Mouse (Mus musculus): ENCODE results near the gene Zfp974. TPM values are rescaled to one million over a fixed set of nuclear protein-coding genes. Genes with fewer than 3 reads are reported as not detected.
"Not testable (repeated sequence)": the region's sequence is repeated elsewhere in the genome, so short reads cannot be mapped to it uniquely, and the experiment has no call there.

Gene Zfp974
- polyA plus RNA-seq, 1 experiment from 2014 or later, result 11.4 TPM

- WGBS, result 90% methylated on average over 4 of the region's 4 CpGs
- H3K27me3 ChIP-seq (ENCODE audit: control insufficient read depth, insufficient read depth, low read length), result no peaks in the 10 kb centered on the region
- H3K4me1 ChIP-seq (ENCODE audit: control insufficient read depth, insufficient read depth, low read length), result no peaks in the 10 kb centered on the region
- H3K9ac ChIP-seq (ENCODE audit: low read depth, low read length), result no peak overlapping the region
- no peak for ATAC-seq (ENCODE audit: low FRiP score, low TSS enrichment)
- H3K9me3 ChIP-seq (ENCODE audit: control insufficient read depth, low read length), result peaks cover 3% of the 10 kb centered on the region
- H3K36me3 ChIP-seq (ENCODE audit: control insufficient read depth, insufficient read depth, low read length), result no peaks in the 10 kb centered on the region
- H3K27ac ChIP-seq (ENCODE audit: low read depth, low read length), result no peak overlapping the region
- no peak overlapping the region for H3K4me2 ChIP-seq (replicated peaks; ENCODE audit: low read depth, low read length)
- no peak overlapping the region for H3K4me3 ChIP-seq (ENCODE audit: low read length)
Measured at GRCm38 (mm10) chr7:27900601-27901000, 28.7 kb downstream of the Zfp974 start.

- H3K27ac ChIP-seq (ENCODE audit: low read depth, low read length), result no peak overlapping the region
- 91% methylated on average over 4 of the region's 4 CpGs for WGBS
- ATAC-seq (ENCODE audit: low FRiP score, low TSS enrichment), result no peak
- H3K4me1 ChIP-seq (ENCODE audit: control insufficient read depth, insufficient read depth, low read length), result no peaks in the 10 kb centered on the region
- no peaks in the 10 kb centered on the region; the same call in 1 of the 2 replicates for H3K9me3 ChIP-seq (ENCODE audit: control insufficient read depth, low read length)
- peaks cover 20% of the 10 kb centered on the region for H3K36me3 ChIP-seq (ENCODE audit: control insufficient read depth, insufficient read depth, low read length)
- H3K4me2 ChIP-seq (replicated peaks; ENCODE audit: low read depth, low read length), result no peak overlapping the region
- H3K4me3 ChIP-seq (ENCODE audit: low read length), result no peak overlapping the region
- H3K9ac ChIP-seq (ENCODE audit: low read depth, low read length), result no peak overlapping the region
- no peaks in the 10 kb centered on the region for H3K27me3 ChIP-seq (ENCODE audit: control insufficient read depth, insufficient read depth, low read length)
Measured at GRCm38 (mm10) chr7:27881721-27882120, 47.5 kb downstream of the Zfp974 start.

GRCm38 (mm10) chr7:27862578-27862977 lies 66.7 kb downstream of the Zfp974 start:
- not testable (repeated sequence) for ATAC-seq (ENCODE audit: low FRiP score, low TSS enrichment); H3K9me3 ChIP-seq (ENCODE audit: control insufficient read depth, low read length); H3K4me3 ChIP-seq (ENCODE audit: low read length); H3K27me3 ChIP-seq (ENCODE audit: control insufficient read depth, insufficient read depth, low read length); H3K4me1 ChIP-seq (ENCODE audit: control insufficient read depth, insufficient read depth, low read length); H3K9ac ChIP-seq (ENCODE audit: low read depth, low read length); H3K27ac ChIP-seq (ENCODE audit: low read depth, low read length); H3K4me2 ChIP-seq (replicated peaks; ENCODE audit: low read depth, low read length)
- 84% methylated on average over 4 of the region's 5 CpGs for WGBS
- peaks cover 20% of the 10 kb centered on the region; the same call in 1 of the 2 replicates for H3K36me3 ChIP-seq (ENCODE audit: control insufficient read depth, insufficient read depth, low read length)

- H3K9ac ChIP-seq (ENCODE audit: low read depth, low read length), result peak overlapping the region; percentile 68
- H3K27ac ChIP-seq (ENCODE audit: low read depth, low read length), result peak overlapping the region; percentile 49; the same call in 1 of the 2 replicates
- peaks cover 12% of the 10 kb centered on the region; the same call in 1 of the 2 replicates for H3K36me3 ChIP-seq (ENCODE audit: control insufficient read depth, insufficient read depth, low read length)
- no peaks in the 10 kb centered on the region for H3K9me3 ChIP-seq (ENCODE audit: control insufficient read depth, low read length)
- peak; percentile 94 for ATAC-seq (ENCODE audit: low FRiP score, low TSS enrichment)
- no peaks in the 10 kb centered on the region for H3K27me3 ChIP-seq (ENCODE audit: control insufficient read depth, insufficient read depth, low read length)
- H3K4me1 ChIP-seq (ENCODE audit: control insufficient read depth, insufficient read depth, low read length), result no peaks in the 10 kb centered on the region
- peak overlapping the region; percentile 69 for H3K4me2 ChIP-seq (replicated peaks; ENCODE audit: low read depth, low read length)
- WGBS, result under 1% methylated on average over 22 of the region's 22 CpGs
- H3K4me3 ChIP-seq (ENCODE audit: low read length), result peak overlapping the region; percentile 62
Measured at GRCm38 (mm10) chr7:27860396-27861235, 68.6 kb downstream of the Zfp974 start.

- Histone ChIP-seq H3K9me3 (ENCODE audit: control insufficient read depth, low read length) (no peaks in the 10 kb centered on the region), H3K4me2 (replicated peaks; ENCODE audit: low read depth, low read length) (peak overlapping the region; percentile 69), H3K9ac (ENCODE audit: low read depth, low read length) (peak overlapping the region; percentile 68), H3K4me1 (ENCODE audit: control insufficient read depth, insufficient read depth, low read length) (no peaks in the 10 kb centered on the region), H3K27ac (ENCODE audit: low read depth, low read length) (no peak overlapping the region; the same call in 1 of the 2 replicates), H3K4me3 (ENCODE audit: low read length) (peak overlapping the region; percentile 62), H3K27me3 (ENCODE audit: control insufficient read depth, insufficient read depth, low read length) (no peaks in the 10 kb centered on the region), H3K36me3 (ENCODE audit: control insufficient read depth, insufficient read depth, low read length) (peaks cover 6% of the 10 kb centered on the region; the same call in 1 of the 2 replicates)
- ATAC-seq (ENCODE audit: low FRiP score, low TSS enrichment), result peak; percentile 37
- 28% methylated on average over 10 of the region's 10 CpGs for WGBS
Measured at GRCm38 (mm10) chr7:27859301-27860251, 69.7 kb downstream of the Zfp974 start.

Other genes starting within 250 kb of the Zfp974 start
- 4.2 and 4.3 TPM in 2 replicates for gene Zfp607b, start 240.1 kb downstream of the Zfp974 start, polyA plus RNA-seq (2014; fragmentation: Nextera tagmentation; extraction: Ambion mirVana)
- gene Zfp60, start 198.1 kb downstream of the Zfp974 start, polyA plus RNA-seq (2014; fragmentation: Nextera tagmentation; extraction: Ambion mirVana), result 26.7 and 41.5 TPM in 2 replicates
- 2.0 and 2.5 TPM in 2 replicates for gene Zfp626, start 122.3 kb downstream of the Zfp974 start, polyA plus RNA-seq (2014; fragmentation: Nextera tagmentation; extraction: Ambion mirVana)
- gene Zfp59, start 90.9 kb downstream of the Zfp974 start, polyA plus RNA-seq (2014; fragmentation: Nextera tagmentation; extraction: Ambion mirVana), result 4.2 and 9.0 TPM in 2 replicates
- gene Zfp607a, start 71.9 kb downstream of the Zfp974 start, polyA plus RNA-seq (2014; fragmentation: Nextera tagmentation; extraction: Ambion mirVana), result 3.2 and 4.4 TPM in 2 replicates
- 16.5 and 18.5 TPM in 2 replicates for gene Zfp780b, start 49.7 kb upstream of the Zfp974 start, polyA plus RNA-seq (2014; fragmentation: Nextera tagmentation; extraction: Ambion mirVana)
- gene Zfp850, start 84.7 kb upstream of the Zfp974 start, polyA plus RNA-seq (2014; fragmentation: Nextera tagmentation; extraction: Ambion mirVana), result 3.6 and 6.5 TPM in 2 replicates
- 301 and 321 TPM in 2 replicates for gene Psmc4, start 120.6 kb upstream of the Zfp974 start, polyA plus RNA-seq (2014; fragmentation: Nextera tagmentation; extraction: Ambion mirVana)
- 0.19 and 0.49 TPM in 2 replicates for gene Fcgbp, start 141.8 kb upstream of the Zfp974 start, polyA plus RNA-seq (2014; fragmentation: Nextera tagmentation; extraction: Ambion mirVana)
- not detected in 2 replicates for gene 9530053A07Rik, start 200.0 kb upstream of the Zfp974 start, polyA plus RNA-seq (2014; fragmentation: Nextera tagmentation; extraction: Ambion mirVana)
- gene Fbl, start 240.2 kb upstream of the Zfp974 start, polyA plus RNA-seq (2014; fragmentation: Nextera tagmentation; extraction: Ambion mirVana), result 57.0 and 85.8 TPM in 2 replicates

All from kidney, embryonic 14.5 days (tissue).